Mouse (Mus musculus) intestine, embryonic 14.5 days (tissue): Measurements from ENCODE around the gene Fcgr4. TPM values are rescaled to one million over a fixed set of nuclear protein-coding genes. Genes with fewer than 3 reads are reported as not detected.

Experiments used
- ATAC-seq: fragments of 200-750 bp; cut with Nextera tagmentation; replicated peaks from 2 replicates; pipeline ENCODE4 v1.8.0; 2017; ENCODE audit warnings: low read depth, moderate number of reproducible peaks, moderate TSS enrichment, moderate library complexity; ENCODE audit not compliant: low FRiP score, low TSS enrichment
- DNase-seq: peaks from one replicate; pipeline ENCODE4 v3.0.0-alpha.2; 2018; ENCODE audit warnings: low spot score
- H3K27ac ChIP-seq: fragments of 300-500 bp; sonication (generic); 2 replicates; pipeline ENCODE4 v1.5.1; 2014; ENCODE audit warnings: low read depth, mild to moderate bottlenecking, control low read depth
- H3K27me3 ChIP-seq: fragments of 300-500 bp; sonication (generic); replicated peaks from 2 replicates; pipeline ENCODE4 v1.6.1; 2014; ENCODE audit warnings: low read length, control low read depth; ENCODE audit not compliant: control insufficient read depth, insufficient read depth
- H3K36me3 ChIP-seq: fragments of 300-500 bp; sonication (generic); 2 replicates; pipeline ENCODE4 v1.6.1; 2014; ENCODE audit warnings: low read length, control low read depth; ENCODE audit not compliant: control insufficient read depth, insufficient read depth
- H3K4me1 ChIP-seq: fragments of 300-500 bp; sonication (generic); replicated peaks from 2 replicates; pipeline ENCODE4 v1.6.1; 2014; ENCODE audit warnings: low read length, control low read depth, mixed read lengths; ENCODE audit not compliant: control insufficient read depth, insufficient read depth
- H3K4me2 ChIP-seq: fragments of 300-500 bp; sonication (generic); 2 replicates; pipeline ENCODE4 v1.6.1; 2014; ENCODE audit warnings: low read length
- H3K4me3 ChIP-seq: fragments of 300-500 bp; sonication (generic); 2 replicates; pipeline ENCODE4 v1.5.1; 2014; ENCODE audit warnings: low read depth, low read length, control low read depth, mixed read lengths
- H3K9ac ChIP-seq: fragments of 300-500 bp; sonication (generic); 2 replicates; pipeline ENCODE4 v1.6.1; 2014; ENCODE audit warnings: mild to moderate bottlenecking, low read length
- H3K9me3 ChIP-seq: fragments of 300-500 bp; sonication (generic); 2 replicates; pipeline ENCODE4 v1.6.1; 2016; ENCODE audit warnings: low read length, control low read depth; ENCODE audit not compliant: control insufficient read depth
- WGBS: fragments of 180-500 bp; shearing (Covaris S2); extraction: QIAGEN DNeasy Blood & Tissue Kit; methylation state at CpG from one replicate; pipeline ENCODE4 v1.1.7; 2014; 5-methylcytosine and 5-hydroxymethylcytosine counted together
- polyA plus RNA-seq: library from polyadenylated mRNA; unstranded; fragments of >200 nt; fragmentation: Nextera tagmentation; extraction: Ambion mirVana; gene quantifications from 2 replicates; pipeline ENCODE4 v1.2.1, GENCODE M21; 2014

Fcgr4 gene
- polyA plus RNA-seq, 1 experiment from 2014 or later, result 1.1 TPM

DNA sequence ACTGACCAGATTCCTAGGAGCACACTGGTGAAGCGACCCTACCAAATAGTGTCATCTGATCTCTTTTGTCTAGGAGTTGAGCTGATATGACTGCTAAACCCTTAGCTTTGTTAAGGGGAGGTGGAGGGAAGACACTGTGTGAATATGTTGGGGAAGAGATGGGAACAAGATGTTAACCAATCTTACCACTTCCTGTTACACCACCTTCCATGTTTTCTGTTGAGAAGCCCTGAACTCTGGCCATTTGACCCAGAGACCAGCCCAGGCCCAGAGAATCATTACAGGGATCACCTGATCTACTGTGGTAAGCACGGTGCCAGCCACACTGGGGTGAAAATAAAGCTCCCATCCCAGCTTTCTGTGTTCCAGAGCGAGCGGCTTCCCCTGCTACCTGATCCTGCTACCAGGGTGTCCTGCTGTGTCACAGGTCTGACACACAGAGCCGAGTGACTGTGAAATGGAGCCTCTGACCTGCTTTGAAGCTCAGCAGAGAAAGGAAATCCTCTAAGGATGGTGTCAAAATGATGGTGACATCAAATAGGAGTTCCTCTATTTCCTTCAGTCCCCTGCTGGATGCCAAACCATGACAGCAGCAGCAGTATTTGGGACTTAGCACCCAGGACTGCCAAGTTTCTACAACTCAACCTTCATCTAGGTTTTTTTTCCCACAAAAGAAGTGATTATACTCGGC lies 1.1 kb upstream of the Fcgr4 start:
- Histone ChIP-seq H3K9me3 (no peaks in the 10 kb centered on the region), H3K27ac (no peak overlapping the region), H3K4me2 (no peak overlapping the region), H3K4me1 (no peaks in the 10 kb centered on the region), H3K4me3 (no peak overlapping the region), H3K9ac (no peak overlapping the region), H3K27me3 (no peaks in the 10 kb centered on the region), H3K36me3 (no peaks in the 10 kb centered on the region)
- ATAC-seq, result no peak
- 49% methylated on average over 6 of the region's 6 CpGs for WGBS
- no peak for DNase-seq

DNA sequence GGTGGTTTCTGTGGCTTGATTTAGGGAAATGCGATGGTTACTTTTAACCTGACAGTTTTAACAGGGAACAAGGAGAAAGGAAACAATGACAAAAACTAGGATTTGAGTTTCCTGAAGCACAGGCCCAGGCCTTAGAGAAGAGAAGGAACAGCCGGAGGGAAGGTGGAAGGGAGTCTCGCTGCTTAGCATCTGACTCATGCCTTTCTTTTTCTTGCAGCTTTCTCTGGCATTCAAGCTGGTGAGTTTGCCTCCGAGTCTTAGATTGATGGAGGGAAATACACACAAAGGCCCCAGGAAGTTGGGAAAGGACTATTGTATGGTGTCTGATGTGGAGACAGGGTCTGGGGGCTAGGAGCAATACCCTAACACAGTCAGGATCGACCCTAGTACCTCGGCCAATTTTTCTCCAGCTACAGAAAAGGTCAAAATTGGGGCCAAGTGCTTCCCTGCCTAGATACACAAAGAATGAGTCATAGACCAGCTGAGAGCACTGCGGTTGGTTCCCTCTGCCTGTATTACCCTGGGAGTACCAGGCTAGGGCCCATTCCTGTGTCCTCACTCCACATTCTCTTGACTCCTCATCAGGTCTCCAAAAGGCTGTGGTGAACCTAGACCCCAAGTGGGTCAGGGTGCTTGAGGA lies 711 bp downstream of the Fcgr4 start:
- ATAC-seq, result no peak
- no peak overlapping the region for H3K4me2 ChIP-seq

DNA sequence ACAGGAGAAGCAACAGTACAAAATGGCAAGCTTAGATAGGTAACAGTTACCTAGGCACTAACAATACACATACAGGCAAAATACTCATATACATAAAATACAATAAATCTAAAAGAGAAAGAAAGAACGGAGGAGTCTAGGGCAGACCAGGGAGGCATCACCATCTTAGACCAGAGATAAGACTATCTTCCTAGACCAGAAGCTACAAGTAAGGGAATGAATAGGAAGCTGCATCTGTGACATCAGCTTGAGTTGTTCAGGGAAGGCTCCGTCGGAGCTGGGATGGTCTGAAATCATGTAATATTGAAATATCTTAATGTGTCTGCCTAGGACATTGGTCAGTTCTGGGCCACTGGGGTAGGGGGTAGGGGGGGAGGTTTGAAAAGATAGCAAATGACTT lies 13.0 kb downstream of the Fcgr4 start:
- H3K4me2 ChIP-seq, result no peak overlapping the region
- no peaks in the 10 kb centered on the region for H3K9me3 ChIP-seq
- peaks cover 13% of the 10 kb centered on the region; the same call in 1 of the 2 replicates for H3K4me1 ChIP-seq
- DNase-seq (no peak), ATAC-seq (no peak)
- H3K36me3 ChIP-seq, result no peaks in the 10 kb centered on the region
- no peak overlapping the region for H3K27ac ChIP-seq
- WGBS, result 92% methylated on average over 3 of the region's 3 CpGs
- H3K27me3 ChIP-seq, result peaks cover 28% of the 10 kb centered on the region
- H3K4me3 ChIP-seq, result no peak overlapping the region
- H3K9ac ChIP-seq, result no peak overlapping the region

More for the DNA sequence above, 711 bp downstream of the Fcgr4 start:
- Histone ChIP-seq H3K27me3 (no peaks in the 10 kb centered on the region), H3K4me1 (no peaks in the 10 kb centered on the region), H3K4me3 (no peak overlapping the region), H3K9me3 (no peaks in the 10 kb centered on the region), H3K36me3 (no peaks in the 10 kb centered on the region), H3K27ac (no peak overlapping the region), H3K9ac (no peak overlapping the region)
- WGBS, result 66% methylated on average over 7 of the region's 7 CpGs
- DNase-seq, result no peak

GRCm38 (mm10) chr1:171032691-171033090 lies 14.0 kb downstream of the Fcgr4 start:
- H3K4me3 ChIP-seq, result peak overlapping the region; percentile 61
- DNase-seq (peak; percentile 58), ATAC-seq (no peak)
- no peaks in the 10 kb centered on the region for H3K36me3 ChIP-seq
- H3K9ac ChIP-seq, result peak overlapping the region; percentile 14; the same call in 1 of the 2 replicates
- WGBS, result 3% methylated on average over 10 of the region's 10 CpGs
- peak overlapping the region; percentile 93 for H3K4me2 ChIP-seq
- peaks cover 13% of the 10 kb centered on the region; the same call in 1 of the 2 replicates for H3K4me1 ChIP-seq
- H3K27ac ChIP-seq, result no peak overlapping the region
- no peaks in the 10 kb centered on the region for H3K9me3 ChIP-seq
- peaks cover 28% of the 10 kb centered on the region for H3K27me3 ChIP-seq

GRCm38 (mm10) chr1:171033196-171033595 lies 14.5 kb downstream of the Fcgr4 start:
- peaks cover 13% of the 10 kb centered on the region; the same call in 1 of the 2 replicates for H3K4me1 ChIP-seq
- H3K27me3 ChIP-seq, result peaks cover 28% of the 10 kb centered on the region
- ATAC-seq (no peak), DNase-seq (no peak)
- peak overlapping the region; percentile 93 for H3K4me2 ChIP-seq
- H3K36me3 ChIP-seq, result no peaks in the 10 kb centered on the region
- peak overlapping the region; percentile 15 for H3K9ac ChIP-seq
- H3K9me3 ChIP-seq, result no peaks in the 10 kb centered on the region
- no peak overlapping the region for H3K27ac ChIP-seq
- peak overlapping the region; percentile 61 for H3K4me3 ChIP-seq
- under 1% methylated on average over 16 of the region's 16 CpGs for WGBS

- WGBS, result under 1% methylated on average over 20 of the region's 20 CpGs
- Histone ChIP-seq H3K4me1 (peaks cover 13% of the 10 kb centered on the region; the same call in 1 of the 2 replicates), H3K36me3 (no peaks in the 10 kb centered on the region), H3K27ac (no peak overlapping the region), H3K4me2 (peak overlapping the region; percentile 93), H3K4me3 (peak overlapping the region; percentile 61), H3K27me3 (peaks cover 28% of the 10 kb centered on the region), H3K9ac (peak overlapping the region; percentile 15), H3K9me3 (no peaks in the 10 kb centered on the region)
- ATAC-seq (peak; percentile 76), DNase-seq (peak; percentile 99)
Measured at GRCm38 (mm10) chr1:171033756-171034155, 15.0 kb downstream of the Fcgr4 start.

- WGBS, result 9% methylated on average over 11 of the region's 11 CpGs
- peaks cover 13% of the 10 kb centered on the region; the same call in 1 of the 2 replicates for H3K4me1 ChIP-seq
- H3K4me2 ChIP-seq, result peak overlapping the region; percentile 93
- H3K9ac ChIP-seq, result peak overlapping the region; percentile 6
- ATAC-seq (no peak), DNase-seq (no peak)
- no peaks in the 10 kb centered on the region for H3K36me3 ChIP-seq
- H3K4me3 ChIP-seq, result peak overlapping the region; percentile 61
- no peaks in the 10 kb centered on the region for H3K9me3 ChIP-seq
- H3K27me3 ChIP-seq, result peaks cover 28% of the 10 kb centered on the region
- H3K27ac ChIP-seq, result no peak overlapping the region
Measured at GRCm38 (mm10) chr1:171034201-171034600, 15.5 kb downstream of the Fcgr4 start.

- Histone ChIP-seq H3K36me3 (no peaks in the 10 kb centered on the region), H3K9ac (no peak overlapping the region), H3K27me3 (peaks cover 27% of the 10 kb centered on the region), H3K4me3 (no peak overlapping the region), H3K4me1 (peaks cover 13% of the 10 kb centered on the region; the same call in 1 of the 2 replicates), H3K9me3 (no peaks in the 10 kb centered on the region), H3K4me2 (no peak overlapping the region), H3K27ac (no peak overlapping the region)
- DNase-seq (no peak), ATAC-seq (no peak)
- 53% methylated on average over 11 of the region's 11 CpGs for WGBS
Measured at GRCm38 (mm10) chr1:171035611-171036010, 16.9 kb downstream of the Fcgr4 start.
